Mouse (Mus musculus) embryonic facial prominence, embryonic 14.5 days (tissue): ENCODE measurements around the gene Kcna10. TPM values are rescaled to one million over a fixed set of nuclear protein-coding genes. Genes with fewer than 3 reads are reported as not detected.

Source experiments
- ATAC-seq: fragments of 200-750 bp; cut with Nextera tagmentation; 2 replicates; pipeline ENCODE4 v1.8.0; 2017; ENCODE audit warnings: low read depth, moderate number of reproducible peaks, moderate TSS enrichment
- DNase-seq: peaks from one replicate; pipeline ENCODE4 v3.0.0-alpha.2; 2015; ENCODE audit warnings: low spot score
- H3K27ac ChIP-seq: fragments of 300-500 bp; sonication (generic); replicated peaks from 2 replicates; pipeline ENCODE4 v1.5.1; 2014; ENCODE audit warnings: low read depth, mild to moderate bottlenecking, low read length, moderate library complexity
- H3K27me3 ChIP-seq: fragments of 300-500 bp; sonication (generic); replicated peaks from 2 replicates; pipeline ENCODE4 v1.6.1; 2014; ENCODE audit warnings: low read length; ENCODE audit not compliant: control insufficient read depth, insufficient read depth
- H3K36me3 ChIP-seq: fragments of 300-500 bp; sonication (generic); 2 replicates; pipeline ENCODE4 v1.6.1; 2014; ENCODE audit warnings: low read length, mixed read lengths; ENCODE audit not compliant: control insufficient read depth, insufficient read depth
- H3K4me1 ChIP-seq: fragments of 300-500 bp; sonication (generic); 2 replicates; pipeline ENCODE4 v1.6.1; 2014; ENCODE audit warnings: antibody characterized with exemption, low read length; ENCODE audit not compliant: control insufficient read depth, insufficient read depth
- H3K4me2 ChIP-seq: fragments of 300-500 bp; sonication (generic); 2 replicates; pipeline ENCODE4 v1.6.1; 2014; ENCODE audit warnings: low read depth, mild to moderate bottlenecking, low read length, moderate library complexity, mixed read lengths
- H3K4me3 ChIP-seq: fragments of 300-500 bp; sonication (generic); 2 replicates; pipeline ENCODE4 v1.5.1; 2014; ENCODE audit warnings: low read depth, mild to moderate bottlenecking, low read length
- H3K9ac ChIP-seq: fragments of 300-500 bp; sonication (generic); 2 replicates; pipeline ENCODE4 v1.6.1; 2014; ENCODE audit warnings: low read depth, mild to moderate bottlenecking, low read length, moderate library complexity, mixed read lengths
- H3K9me3 ChIP-seq: fragments of 300-500 bp; sonication (generic); 2 replicates; pipeline ENCODE4 v1.6.1; 2016; ENCODE audit warnings: low read length; ENCODE audit not compliant: control insufficient read depth
- WGBS: fragments of 180-500 bp; shearing (Covaris S2); extraction: QIAGEN DNeasy Blood & Tissue Kit; methylation state at CpG from one replicate; pipeline ENCODE4 v1.1.7; 2014; 5-methylcytosine and 5-hydroxymethylcytosine counted together
- polyA plus RNA-seq: library from polyadenylated mRNA; unstranded; fragments of >200 nt; fragmentation: Nextera tagmentation; extraction: Ambion mirVana; gene quantifications from 2 replicates; pipeline ENCODE4 v1.2.1, GENCODE M21; 2014

Gene Kcna10
- not detected in 2 replicates for polyA plus RNA-seq

DNA sequence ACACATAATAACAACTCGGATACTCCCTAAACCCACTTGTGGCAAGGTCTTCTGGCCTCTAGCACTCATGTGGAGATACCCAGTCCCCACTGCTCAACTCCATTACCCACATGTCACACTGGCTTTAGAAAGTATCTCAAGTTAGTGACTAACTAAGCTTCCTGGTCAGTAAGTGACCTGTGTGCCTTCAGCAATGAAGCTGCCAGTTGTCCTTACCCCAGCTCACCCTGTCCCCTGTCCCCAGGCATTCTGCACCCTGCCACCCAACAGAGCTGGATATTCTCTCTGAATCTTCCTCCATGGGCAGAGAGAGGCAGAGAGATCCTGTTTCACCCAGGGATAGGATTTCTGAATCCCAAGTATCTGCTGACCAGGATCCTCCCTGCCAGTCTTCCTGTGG, at the start of gene Kcna10:
Kcna10 (plus strand) TSS at position 301 of the 400 bp plus-strand sequence.
- DNase-seq (no peak), ATAC-seq (no peak)
- H3K9ac ChIP-seq = no peak within 1 kb of the TSS
- H3K27ac ChIP-seq = no peak within 1 kb of the TSS
- H3K4me2 ChIP-seq = no peak within 1 kb of the TSS
- no peak within 1 kb of the TSS for H3K4me3 ChIP-seq
- no peaks in the 10 kb centered on the region for H3K9me3 ChIP-seq
- no peaks in the 10 kb centered on the region for H3K4me1 ChIP-seq
- 83% methylated on average over 1 of the region's 1 CpGs for WGBS
- no peaks in the 10 kb centered on the region for H3K36me3 ChIP-seq
- no peaks in the 10 kb centered on the region for H3K27me3 ChIP-seq

DNA sequence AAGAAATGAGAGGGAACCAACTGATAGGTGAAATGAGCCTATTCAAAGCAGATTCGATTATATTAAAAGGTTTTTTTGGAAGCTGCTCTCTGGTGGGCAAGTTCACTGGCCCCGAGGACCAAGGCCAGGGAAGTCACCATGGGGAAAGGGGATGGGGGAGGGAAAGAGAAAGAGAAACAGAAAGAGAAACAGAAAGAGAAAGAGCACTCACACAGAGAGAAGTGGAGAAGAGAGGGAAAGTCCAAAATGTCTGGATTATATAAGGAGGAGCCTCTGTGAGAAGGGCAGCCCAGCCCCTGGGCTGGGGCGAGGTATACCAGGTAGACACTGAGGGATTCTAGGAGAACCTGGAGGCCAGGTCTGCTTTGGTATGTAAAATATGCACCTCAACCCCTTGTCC, 48.4 kb upstream of the Kcna10 start:
- Histone ChIP-seq H3K4me2 (no peak overlapping the region), H3K9ac (no peak overlapping the region), H3K4me3 (no peak overlapping the region), H3K27ac (no peak overlapping the region), H3K4me1 (no peaks in the 10 kb centered on the region), H3K27me3 (no peaks in the 10 kb centered on the region), H3K36me3 (no peaks in the 10 kb centered on the region), H3K9me3 (no peaks in the 10 kb centered on the region)
- no peak for DNase-seq
- 74% methylated on average over 3 of the region's 3 CpGs for WGBS
- ATAC-seq = no peak

DNA sequence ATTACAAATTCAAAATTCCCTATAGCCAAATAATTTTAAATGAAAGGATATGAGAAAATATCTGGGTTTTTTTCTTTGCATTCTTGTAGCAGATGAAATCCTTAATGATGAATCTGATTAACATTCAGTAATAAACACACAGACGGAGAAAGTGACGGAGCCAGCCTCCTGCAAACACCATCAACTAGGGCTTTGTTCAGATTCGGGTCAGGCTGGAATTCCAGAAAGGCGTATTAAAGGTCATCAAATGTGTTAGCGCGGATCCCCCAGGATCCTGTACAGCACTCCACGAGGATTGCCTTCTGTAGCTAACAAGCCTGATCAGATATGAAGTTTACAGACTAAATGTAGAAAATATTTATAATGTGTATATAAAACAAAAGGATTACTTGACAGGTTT, 35.7 kb upstream of the Kcna10 start:
- no peak overlapping the region for H3K4me2 ChIP-seq
- no peaks in the 10 kb centered on the region for H3K27me3 ChIP-seq
- no peaks in the 10 kb centered on the region for H3K9me3 ChIP-seq
- DNase-seq (no peak), ATAC-seq (no peak)
- no peaks in the 10 kb centered on the region for H3K4me1 ChIP-seq
- no peak overlapping the region for H3K9ac ChIP-seq
- no peak overlapping the region for H3K27ac ChIP-seq
- H3K4me3 ChIP-seq = no peak overlapping the region
- H3K36me3 ChIP-seq = no peaks in the 10 kb centered on the region
- WGBS = 72% methylated on average over 7 of the region's 7 CpGs

DNA sequence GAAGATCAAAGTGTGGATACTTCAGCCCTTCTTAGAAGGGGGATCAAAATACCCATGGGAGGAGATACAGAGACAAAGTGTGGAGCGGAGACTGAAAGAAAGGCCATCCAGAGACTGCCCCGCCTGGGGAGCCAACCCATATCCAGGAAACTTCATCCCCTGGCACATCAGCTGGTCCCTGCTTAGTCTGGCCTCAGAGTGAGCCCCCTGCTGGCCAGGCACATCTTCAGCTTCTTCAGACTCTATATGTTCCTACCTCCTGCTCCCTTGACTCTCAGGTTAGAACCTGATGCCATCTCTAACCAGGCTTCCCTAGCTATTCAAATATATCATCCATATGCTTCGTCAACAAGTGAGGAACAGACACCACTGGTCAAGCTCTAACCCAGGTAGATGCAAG, 33.9 kb upstream of the Kcna10 start:
- H3K4me1 ChIP-seq = no peaks in the 10 kb centered on the region
- H3K27me3 ChIP-seq = no peaks in the 10 kb centered on the region
- no peaks in the 10 kb centered on the region for H3K36me3 ChIP-seq
- H3K4me3 ChIP-seq = no peak overlapping the region
- 64% methylated on average over 3 of the region's 3 CpGs for WGBS
- no peak overlapping the region for H3K27ac ChIP-seq
- DNase-seq (peak; percentile 11), ATAC-seq (0 out of 2 replicates have a peak, but pooled peaks have one; percentile 30)
- no peaks in the 10 kb centered on the region for H3K9me3 ChIP-seq
- no peak overlapping the region for H3K4me2 ChIP-seq
- no peak overlapping the region for H3K9ac ChIP-seq

DNA sequence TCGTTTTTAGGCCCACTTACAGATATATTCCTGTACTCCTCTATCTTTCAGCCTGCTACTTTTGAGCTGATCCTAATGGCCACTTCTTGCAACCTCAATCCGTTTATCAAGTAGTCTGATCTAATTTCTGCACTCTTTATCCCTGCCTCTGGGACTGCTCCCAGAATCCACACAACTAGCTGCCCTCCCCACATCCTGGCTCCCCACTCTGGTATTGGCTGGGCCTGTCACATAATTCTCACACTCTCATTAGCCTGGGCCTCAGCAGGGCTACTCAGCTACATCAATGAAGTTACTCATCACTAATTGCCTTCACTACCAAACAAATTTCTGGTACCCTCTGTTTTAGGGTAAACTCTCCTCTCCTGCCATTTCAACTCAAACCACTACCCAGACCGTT, 32.4 kb upstream of the Kcna10 start:
- H3K9ac ChIP-seq = no peak overlapping the region
- no peak for DNase-seq
- H3K4me3 ChIP-seq = no peak overlapping the region
- no peaks in the 10 kb centered on the region for H3K9me3 ChIP-seq
- H3K27ac ChIP-seq = no peak overlapping the region
- H3K27me3 ChIP-seq = no peaks in the 10 kb centered on the region
- H3K4me2 ChIP-seq = no peak overlapping the region
- WGBS = 44% methylated on average over 3 of the region's 3 CpGs
- no peak for ATAC-seq
- H3K4me1 ChIP-seq = no peaks in the 10 kb centered on the region
- no peaks in the 10 kb centered on the region for H3K36me3 ChIP-seq

DNA sequence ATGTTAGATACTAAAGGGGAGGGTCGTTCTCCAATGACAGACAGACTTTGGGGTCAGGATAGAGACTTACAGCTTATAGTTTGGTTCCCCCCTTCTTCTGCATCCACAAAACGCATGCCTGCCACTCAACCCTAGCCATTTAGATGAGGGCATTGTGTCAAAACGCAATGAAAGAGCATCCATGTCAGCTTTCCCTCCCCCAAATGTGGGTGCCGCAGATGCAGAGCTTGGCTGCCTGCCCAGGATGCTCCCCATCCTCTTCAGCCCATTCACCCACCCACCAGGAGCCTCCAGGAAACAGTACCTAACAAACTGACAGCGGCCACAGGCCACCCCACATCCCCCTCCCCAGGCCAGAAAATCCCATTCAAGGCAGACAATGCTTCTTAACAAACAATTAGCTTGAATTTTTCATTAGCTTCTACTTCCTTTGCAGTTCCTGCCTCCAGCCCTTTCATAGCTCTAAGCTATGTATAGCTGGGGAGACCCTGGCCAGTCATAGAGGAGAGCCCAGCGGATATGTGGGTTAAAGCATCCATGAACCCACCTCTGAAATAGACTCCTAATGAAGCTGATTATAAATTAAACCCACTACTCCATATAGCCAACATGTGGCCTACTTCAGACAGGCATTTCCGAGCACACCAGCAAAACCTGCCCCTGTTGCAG, 31.9 kb upstream of the Kcna10 start:
- no peak overlapping the region for H3K27ac ChIP-seq
- 53% methylated on average over 7 of the region's 7 CpGs for WGBS
- H3K4me1 ChIP-seq = no peaks in the 10 kb centered on the region
- H3K36me3 ChIP-seq = no peaks in the 10 kb centered on the region
- H3K4me3 ChIP-seq = no peak overlapping the region
- H3K9ac ChIP-seq = no peak overlapping the region
- H3K27me3 ChIP-seq = no peaks in the 10 kb centered on the region
- ATAC-seq = no peak
- no peak for DNase-seq
- H3K9me3 ChIP-seq = no peaks in the 10 kb centered on the region
- no peak overlapping the region for H3K4me2 ChIP-seq

DNA sequence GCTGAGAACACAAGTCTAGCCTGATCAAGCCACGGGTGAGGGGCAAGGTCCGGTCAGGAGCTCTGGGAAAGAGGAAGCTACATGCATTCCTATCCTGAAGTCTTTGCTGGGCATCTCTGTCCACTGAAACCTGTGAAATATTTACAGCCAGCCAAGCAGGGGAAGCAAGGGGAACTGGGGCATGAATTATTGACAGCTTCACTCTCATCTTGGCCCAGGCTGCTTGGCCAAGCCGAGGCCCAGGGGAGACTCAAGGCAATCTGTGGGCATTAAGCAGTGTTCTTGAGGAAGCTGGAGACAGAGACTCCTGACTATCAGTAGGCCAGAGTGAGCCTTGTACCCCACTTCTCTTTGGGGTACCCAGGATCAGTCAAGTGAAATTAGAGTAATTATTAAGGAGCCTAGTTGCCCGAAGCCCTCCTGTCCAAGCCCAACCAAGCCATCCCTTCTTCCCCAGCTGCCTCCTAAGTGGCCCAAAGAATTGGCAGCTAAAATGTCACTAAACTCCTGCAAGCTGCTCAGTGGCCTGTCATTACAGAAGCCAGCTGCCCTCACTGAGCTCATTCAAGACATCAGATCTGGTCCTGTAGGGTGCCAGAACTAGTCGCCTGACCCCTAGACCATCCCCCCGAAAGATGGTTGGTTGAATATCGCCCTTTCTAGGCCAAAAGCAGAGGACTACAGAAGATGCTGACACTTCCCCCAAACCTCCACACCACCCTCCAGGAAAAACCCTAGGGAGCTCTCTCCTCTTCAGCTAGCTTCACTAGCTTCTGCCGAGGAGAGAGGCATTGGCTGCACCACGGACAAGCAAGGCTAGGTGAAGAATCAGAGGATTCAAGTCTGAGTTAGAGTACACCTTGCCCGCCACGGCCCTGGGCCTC, 28.8 kb upstream of the Kcna10 start:
- no peak overlapping the region for H3K4me3 ChIP-seq
- no peaks in the 10 kb centered on the region for H3K9me3 ChIP-seq
- H3K4me2 ChIP-seq = no peak overlapping the region
- no peaks in the 10 kb centered on the region; the same call in 1 of the 2 replicates for H3K27me3 ChIP-seq
- H3K27ac ChIP-seq = no peak overlapping the region
- DNase-seq = no peak
- ATAC-seq = no peak
- 78% methylated on average over 11 of the region's 11 CpGs for WGBS
- H3K4me1 ChIP-seq = no peaks in the 10 kb centered on the region
- H3K36me3 ChIP-seq = no peaks in the 10 kb centered on the region
- H3K9ac ChIP-seq = no peak overlapping the region

DNA sequence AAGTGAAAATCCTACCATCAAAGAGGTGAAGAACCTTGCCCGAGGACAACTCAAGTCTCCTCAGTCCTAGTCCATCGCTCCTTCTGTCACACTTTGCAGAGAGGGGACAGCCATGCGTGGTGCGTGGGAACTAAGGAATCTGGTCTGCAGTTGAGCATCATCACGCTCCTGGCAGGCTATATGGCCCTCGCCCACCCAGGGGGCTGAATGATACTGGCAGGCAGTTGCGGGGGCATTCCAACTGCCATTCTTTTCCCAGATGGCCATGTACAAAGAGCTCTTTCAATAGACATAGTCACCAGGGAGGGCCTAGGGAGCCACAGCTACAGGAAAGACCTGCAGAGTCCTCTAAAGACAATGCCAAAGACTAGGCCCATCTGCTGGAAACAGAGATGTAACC, 24.0 kb upstream of the Kcna10 start:
- Histone ChIP-seq H3K9me3 (no peaks in the 10 kb centered on the region), H3K4me3 (no peak overlapping the region), H3K9ac (no peak overlapping the region), H3K36me3 (no peaks in the 10 kb centered on the region), H3K27ac (no peak overlapping the region), H3K27me3 (no peaks in the 10 kb centered on the region; the same call in 1 of the 2 replicates), H3K4me1 (no peaks in the 10 kb centered on the region), H3K4me2 (no peak overlapping the region)
- ATAC-seq (no peak), DNase-seq (no peak)
- 85% methylated on average over 7 of the region's 7 CpGs for WGBS
